Mouse (Mus musculus) heart, postnatal 0 days (tissue): ENCODE results near the gene Esam.

ENCODE experiments used
- CTCF ChIP-seq: IDR thresholded peaks from 2 replicates; pipeline ENCODE4 v1.5.1; 2016; ENCODE audit warnings: antibody characterized with exemption, control low read depth, low read depth
- EP300 ChIP-seq: IDR thresholded peaks from 2 replicates; pipeline ENCODE4 v1.6.1; 2016; ENCODE audit warnings: antibody characterized with exemption, low read depth

- TF ChIP-seq CTCF (no peak), EP300 (no peak)
These were observed 55.7 kb downstream of the Esam start for GRCm38 (mm10) chr9:37583594-37583993.
